Mouse (Mus musculus) cerebellum, postnatal 14 days (tissue): Measurements from ENCODE around the gene Pecam1.
"Not testable (repeated sequence)": the region's sequence is repeated elsewhere in the genome, so short reads cannot be mapped to it uniquely, and the experiment has no call there.

ENCODE experiments used
- DNase-seq, 2 experiments: peaks; one replicate each; pipeline ENCODE4 v3.0.0; 2021; ENCODE audit warnings: mixed read lengths in 2 of 2

The Pecam1 gene

DNA sequence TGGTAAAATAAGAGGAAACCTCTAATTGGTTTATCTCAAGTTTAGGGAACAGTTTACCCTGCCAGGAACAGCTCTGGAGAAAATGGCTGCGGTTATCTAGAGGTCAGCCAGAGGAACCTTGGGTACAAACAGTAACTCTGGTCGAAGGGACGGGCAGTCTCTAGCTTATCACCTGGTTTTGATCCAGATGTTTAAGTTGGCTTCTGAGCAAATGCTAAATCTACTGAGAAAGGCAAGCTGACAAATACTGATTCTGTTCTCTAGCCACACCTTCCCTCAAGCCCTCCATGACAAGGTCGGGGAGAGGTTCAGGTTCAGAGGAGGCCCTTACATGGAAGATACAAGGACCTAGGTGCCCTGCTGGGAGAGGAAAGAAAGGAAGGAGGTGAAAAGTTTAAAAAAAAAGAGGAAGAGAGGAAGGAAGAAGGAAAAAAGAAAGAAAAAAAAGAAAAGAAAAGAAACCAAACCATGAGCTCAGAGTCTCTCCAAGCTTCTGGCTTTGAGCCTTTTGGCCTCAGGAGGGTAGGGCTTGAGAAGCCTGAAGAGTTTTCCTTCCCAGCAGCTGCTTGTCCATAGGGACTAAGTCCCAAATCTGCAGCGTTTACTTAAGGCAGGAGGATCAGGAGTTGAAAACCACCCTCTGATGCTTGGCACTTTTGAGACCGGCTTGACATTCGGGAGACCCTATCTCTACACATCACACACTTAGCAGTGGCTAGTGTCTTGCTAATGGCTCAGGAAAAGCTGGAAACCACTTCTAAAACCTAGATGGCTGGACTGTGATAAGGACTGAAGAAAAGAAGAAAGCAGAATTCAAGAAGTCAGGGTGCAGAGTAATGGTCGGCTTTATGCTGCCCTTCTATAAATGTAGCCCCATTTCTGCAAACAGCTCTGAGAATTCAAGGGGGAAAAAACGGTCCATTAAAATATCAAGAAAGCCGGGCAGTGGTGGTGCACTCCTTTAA lies 21.7 kb downstream of the Pecam1 start:
- DNase-seq: no peak

DNA sequence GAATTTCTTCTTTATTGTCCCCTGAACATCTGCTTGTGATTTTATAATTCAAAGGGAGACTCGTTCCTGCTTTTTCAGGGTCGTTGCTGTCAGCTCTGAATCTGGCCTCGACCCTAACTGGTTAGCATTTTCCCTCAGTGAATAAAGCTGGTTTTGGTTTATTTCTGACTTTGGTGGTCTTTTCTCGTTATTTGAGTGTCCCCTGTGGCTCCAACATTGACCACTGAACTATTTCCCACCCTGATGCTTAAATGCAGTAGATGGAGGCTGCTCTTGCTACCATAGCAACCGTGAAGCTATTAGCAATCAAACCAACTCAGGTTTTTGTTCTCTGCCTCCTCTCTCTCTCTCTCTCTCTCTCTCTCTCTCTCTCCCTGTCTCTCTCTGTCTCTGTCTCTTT lies 22.5 kb downstream of the Pecam1 start:
- DNase-seq: no peak

DNA sequence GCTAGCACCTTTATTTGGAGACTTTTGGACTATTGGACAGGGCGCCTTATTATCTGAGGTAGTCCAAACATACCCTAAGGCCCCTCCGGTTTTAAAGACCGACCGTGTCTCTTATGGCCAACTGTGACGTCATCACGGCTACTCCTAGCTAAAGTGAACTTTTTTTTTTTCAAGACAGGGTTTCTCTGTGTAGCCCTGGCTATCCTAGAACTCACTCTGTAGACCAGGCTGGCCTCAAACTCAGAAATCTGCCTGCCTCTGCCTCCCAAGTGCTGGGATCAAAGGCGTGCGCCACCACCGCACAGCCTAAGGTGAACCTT lies 25.6 kb downstream of the Pecam1 start:
- DNase-seq: not testable (repeated sequence)

- no peak for DNase-seq
Observed at GRCm38 (mm10) chr11:106724176-106724915, 26.1 kb downstream of the Pecam1 start.

DNA sequence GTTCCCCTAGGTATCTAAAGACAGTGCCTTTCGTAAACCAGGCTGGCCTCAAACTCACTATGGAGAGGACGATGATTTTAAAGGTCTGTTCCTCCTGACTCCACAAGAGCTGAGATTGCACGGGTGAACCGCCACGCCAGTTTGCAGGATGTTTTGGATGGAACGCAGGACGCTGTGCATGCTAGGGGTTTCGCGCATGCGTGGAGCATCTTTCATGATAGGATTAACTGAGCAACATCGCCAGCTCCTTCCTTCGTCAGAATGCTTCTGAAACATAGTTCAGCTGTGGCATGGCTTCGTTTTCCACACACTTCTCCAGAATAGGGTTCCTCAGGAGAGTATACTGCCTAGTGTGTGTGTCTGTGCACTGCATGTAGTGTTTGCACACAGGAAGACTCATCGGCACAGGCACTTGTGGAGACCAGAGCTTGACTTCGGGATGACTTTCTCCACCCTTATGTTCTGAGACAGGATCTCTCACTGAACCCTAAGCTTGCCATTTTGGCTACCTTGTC lies 26.8 kb downstream of the Pecam1 start:
- DNase-seq: peak; percentile 34 to 43

DNA sequence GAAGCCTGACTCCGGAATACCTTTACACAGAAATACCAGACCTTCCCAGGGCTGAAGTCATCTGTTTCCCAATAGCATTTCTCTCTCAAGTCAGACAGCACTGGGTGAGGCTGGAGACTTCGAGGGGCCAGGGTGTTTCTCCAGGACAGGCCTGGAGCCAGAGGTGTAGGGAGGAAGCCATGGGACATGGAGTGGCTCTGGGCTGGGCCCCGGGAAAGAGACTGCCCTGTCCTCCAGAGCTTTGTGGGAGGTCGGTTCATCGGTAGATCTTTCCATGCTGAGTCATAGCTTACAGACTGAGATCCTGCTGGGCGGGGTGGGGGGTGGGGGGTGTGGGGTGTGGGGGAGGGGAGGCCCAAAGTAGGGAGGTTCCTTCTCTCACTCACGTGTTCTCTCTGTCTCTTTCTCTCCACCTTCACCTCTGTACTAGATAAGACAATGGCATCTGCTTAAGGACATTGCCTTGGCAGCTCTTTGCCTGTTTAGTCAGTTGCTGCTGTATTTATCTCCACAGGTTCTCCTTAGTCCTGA lies 27.5 kb downstream of the Pecam1 start:
- DNase-seq: no peak

GRCm38 (mm10) chr11:106720379-106720778 lies 30.0 kb downstream of the Pecam1 start:
- no peak for DNase-seq

GRCm38 (mm10) chr11:106716568-106716967 lies 33.9 kb downstream of the Pecam1 start:
- DNase-seq: no peak

DNA sequence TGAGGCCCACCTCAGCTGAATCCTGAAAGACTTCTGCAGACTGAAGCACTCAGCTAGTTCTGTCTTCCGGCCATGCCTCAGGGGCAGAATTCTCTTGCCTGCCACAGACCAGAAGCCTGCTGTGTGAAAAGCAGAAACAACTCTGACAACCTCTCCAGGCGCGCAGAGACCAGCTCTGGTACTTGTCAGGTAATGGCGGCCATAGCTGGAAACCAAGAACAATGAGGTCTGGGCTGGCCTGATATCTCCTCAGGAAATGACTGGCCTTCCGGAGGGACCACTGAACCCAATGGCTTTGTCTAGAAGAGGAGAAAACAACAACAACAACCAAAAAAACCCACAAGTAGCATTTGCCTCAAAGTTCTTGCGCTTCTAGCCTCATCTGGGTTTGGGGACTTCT lies 35.4 kb downstream of the Pecam1 start:
- no peak for DNase-seq

DNA sequence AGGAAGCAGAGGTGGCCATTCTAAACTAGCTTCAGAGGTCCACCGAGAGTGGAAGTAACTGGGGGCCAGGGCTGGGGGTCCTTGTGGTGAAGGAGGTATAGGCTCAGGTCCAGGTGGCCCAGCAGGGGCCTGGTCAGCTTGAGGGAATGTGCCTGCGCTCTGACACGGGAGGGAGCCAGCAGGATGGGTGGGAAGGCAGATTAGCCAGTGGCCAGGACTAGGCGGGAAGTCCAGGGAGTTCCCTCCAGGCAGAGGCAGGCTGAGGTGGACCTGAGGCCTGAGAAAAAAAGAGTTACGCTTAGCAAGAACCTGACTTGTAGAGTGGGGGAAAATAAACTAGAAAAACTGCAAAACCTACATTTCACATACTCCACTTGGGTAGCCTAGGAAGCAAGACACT lies 39.6 kb downstream of the Pecam1 start:
- DNase-seq: no peak

- peak in 1 of 2 experiments; percentile 24 for DNase-seq
Observed at GRCm38 (mm10) chr11:106709227-106709985, 41.0 kb downstream of the Pecam1 start.

DNA sequence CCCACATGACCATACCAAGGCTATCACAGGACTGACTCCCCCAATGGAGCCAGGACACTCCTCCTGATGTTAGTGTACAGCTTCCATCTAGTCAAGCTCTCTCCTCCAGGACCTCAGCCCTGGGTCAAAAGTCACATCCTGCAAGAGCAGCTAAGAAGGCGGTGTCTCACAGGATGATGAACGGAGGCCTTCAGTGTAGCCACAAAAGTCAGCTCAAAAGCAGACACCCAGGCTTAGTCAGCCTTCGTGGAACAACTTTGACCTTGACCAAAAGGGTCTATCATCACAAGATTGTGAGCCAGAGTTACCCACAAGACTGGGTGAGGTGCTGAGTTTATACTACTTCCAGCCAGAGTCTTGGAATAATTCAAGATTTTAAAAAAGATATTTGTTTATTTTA lies 42.6 kb downstream of the Pecam1 start:
- no peak for DNase-seq

DNA sequence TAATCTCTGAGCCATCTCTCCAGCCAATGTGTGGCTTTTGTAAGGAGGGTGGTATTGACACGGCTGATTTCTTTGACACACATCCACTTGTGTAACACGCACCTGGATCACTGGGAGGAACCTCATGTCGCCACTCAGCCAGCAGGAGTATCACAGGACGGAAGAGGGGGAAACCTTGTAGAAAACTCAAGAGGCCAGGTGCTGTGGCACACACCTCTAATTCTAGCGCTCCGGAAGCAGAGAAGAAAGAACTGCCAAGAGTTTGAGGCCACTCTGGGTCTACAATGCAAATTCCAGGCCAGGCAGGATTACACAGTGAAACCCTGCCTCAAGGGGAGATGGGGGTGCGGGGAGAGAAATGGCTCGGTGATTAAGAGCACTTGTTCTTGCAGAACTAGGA lies 43.3 kb downstream of the Pecam1 start:
- DNase-seq: no peak

DNA sequence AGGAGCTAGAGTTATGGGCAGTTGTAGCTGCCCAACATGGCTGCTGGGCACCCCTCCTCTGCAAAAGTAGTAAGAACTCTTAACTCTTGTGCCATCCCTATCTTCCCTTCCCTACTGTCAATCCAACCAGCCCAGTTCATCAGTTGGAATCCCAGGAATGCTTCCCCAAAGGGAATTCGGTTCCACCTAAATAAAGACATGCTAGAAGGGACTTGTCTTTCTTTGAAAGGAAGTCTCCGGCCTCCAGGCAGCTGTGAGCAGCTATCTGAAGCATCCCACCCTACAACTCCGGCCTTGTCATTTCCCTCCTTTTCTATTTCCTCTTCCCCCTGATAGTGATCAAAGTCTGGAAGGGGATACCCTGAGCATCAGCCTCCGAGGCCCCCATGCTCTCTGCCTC lies 44.2 kb downstream of the Pecam1 start:
- DNase-seq: no peak

DNA sequence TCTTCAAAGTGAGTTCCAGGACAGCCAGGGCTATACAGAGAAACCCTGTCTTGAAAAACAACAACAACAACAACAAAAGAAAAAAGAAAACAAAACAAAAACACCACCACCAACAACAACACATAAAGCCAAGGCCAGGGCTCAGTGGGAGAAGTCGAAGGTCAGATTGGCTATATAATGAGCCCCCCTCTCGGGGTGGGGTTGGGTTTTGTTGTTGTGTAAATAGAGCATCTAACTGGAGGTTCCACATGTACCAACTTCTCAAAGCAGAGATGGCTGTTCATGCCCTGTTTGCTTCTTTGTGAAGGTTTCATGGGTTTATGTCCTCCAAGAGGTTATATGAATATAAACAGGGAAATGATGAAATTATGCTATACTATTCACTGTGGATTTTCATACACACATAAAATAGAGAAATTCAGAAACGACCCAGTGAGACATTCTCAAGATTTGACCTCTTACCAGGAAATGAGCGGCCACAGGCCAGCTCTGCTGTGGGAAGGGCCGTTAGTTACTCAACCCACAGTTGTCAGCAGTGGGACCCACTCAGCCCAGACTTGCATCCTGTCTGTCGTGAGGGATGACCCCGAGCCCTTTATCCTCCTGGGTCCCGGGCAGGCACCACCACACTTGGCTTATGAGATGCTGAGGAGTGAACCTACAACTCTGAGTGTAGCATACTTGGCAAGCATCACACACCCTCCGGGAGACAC lies 45.9 kb downstream of the Pecam1 start:
- DNase-seq: no peak

GRCm38 (mm10) chr11:106703931-106704330 lies 46.5 kb downstream of the Pecam1 start:
- no peak for DNase-seq

DNA sequence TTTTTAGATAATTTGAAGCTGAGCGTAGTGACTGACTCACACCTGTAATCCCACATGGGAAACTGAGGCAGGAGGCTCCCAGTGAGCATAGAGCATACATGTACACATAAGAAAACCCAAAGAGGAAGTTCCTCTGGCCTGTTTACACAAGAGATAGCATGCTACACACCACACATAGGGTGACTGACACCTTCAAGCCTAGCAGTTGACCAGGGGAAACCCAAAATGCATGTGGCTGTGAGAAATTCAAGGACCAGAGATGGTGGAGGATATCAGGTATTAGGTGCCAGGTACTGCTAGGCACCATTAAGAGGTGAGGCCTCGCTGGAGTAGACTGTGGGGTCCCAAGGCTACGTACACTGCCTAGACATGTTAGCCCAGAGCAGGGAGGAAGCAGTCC lies 47.8 kb downstream of the Pecam1 start:
- no peak for DNase-seq

- DNase-seq: no peak
Observed at GRCm38 (mm10) chr11:106701589-106701988, 48.8 kb downstream of the Pecam1 start.

GRCm38 (mm10) chr11:106699083-106699482 lies 51.3 kb downstream of the Pecam1 start:
- DNase-seq: no peak

- no peak for DNase-seq
Observed at GRCm38 (mm10) chr11:106698289-106698688, 52.1 kb downstream of the Pecam1 start.

DNA sequence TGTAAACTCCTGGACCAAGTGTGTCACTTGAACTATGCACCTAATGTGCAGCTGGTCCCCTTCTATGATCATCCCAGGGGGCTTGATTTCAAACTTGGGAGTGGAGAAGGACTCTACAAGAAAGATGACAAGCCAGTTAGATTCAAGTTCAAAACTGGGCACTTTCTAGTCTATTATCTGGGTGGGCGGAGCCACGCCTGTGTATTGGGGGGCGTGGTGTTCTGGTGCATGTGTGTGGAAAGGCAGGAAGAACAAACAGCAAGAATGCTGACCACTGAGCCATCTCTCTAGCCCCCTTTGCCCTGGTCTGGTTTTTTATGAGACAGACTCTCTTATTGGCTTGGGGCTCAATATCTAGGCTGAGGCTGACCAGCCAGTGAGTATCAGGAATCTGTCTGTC lies 54.5 kb downstream of the Pecam1 start:
- DNase-seq: no peak

GRCm38 (mm10) chr11:106692890-106693289 lies 57.5 kb downstream of the Pecam1 start:
- no peak for DNase-seq
